Mouse (Mus musculus): ENCODE data around the gene Myg1.
"Not testable (repeated sequence)": the region's sequence is repeated elsewhere in the genome, so short reads cannot be mapped to it uniquely, and the experiment has no call there.

Gene Myg1

GRCm38 (mm10) chr15:102331610-102332015 is at the start of gene Myg1:
TSS of gene Myg1 (plus strand) at chr15:102331709.
- peak; percentile 83 for DNase-seq

- DNase-seq: no peak
Observed at GRCm38 (mm10) chr15:102282463-102283292, 48.8 kb upstream of the Myg1 start.

- no peak for DNase-seq
Observed at GRCm38 (mm10) chr15:102283648-102284047, 47.9 kb upstream of the Myg1 start.

GRCm38 (mm10) chr15:102287395-102287794 is 44.1 kb upstream of the Myg1 start:
- DNase-seq: peak; percentile 22

- peak; percentile 91 for DNase-seq
Observed at GRCm38 (mm10) chr15:102295633-102296367, 35.7 kb upstream of the Myg1 start, which contains the start of gene Espl1. TSS of gene Espl1 (plus strand) at chr15:102296266.

- no peak for DNase-seq
Observed at GRCm38 (mm10) chr15:102296368-102297006, 35.0 kb upstream of the Myg1 start.

GRCm38 (mm10) chr15:102302542-102302941 is 29.0 kb upstream of the Myg1 start:
- no peak for DNase-seq

- no peak for DNase-seq
Observed at GRCm38 (mm10) chr15:102308717-102309116, 22.8 kb upstream of the Myg1 start.

GRCm38 (mm10) chr15:102310074-102310845 is 21.2 kb upstream of the Myg1 start:
- no peak for DNase-seq

- DNase-seq: no peak
Observed at GRCm38 (mm10) chr15:102311489-102311888, 20.0 kb upstream of the Myg1 start.

- DNase-seq: no peak
Observed at GRCm38 (mm10) chr15:102315292-102315691, 16.2 kb upstream of the Myg1 start.

GRCm38 (mm10) chr15:102316263-102316662 is 15.2 kb upstream of the Myg1 start:
- peak; percentile 45 for DNase-seq

- peak; percentile 44 for DNase-seq
Observed at GRCm38 (mm10) chr15:102324654-102325473, 6.6 kb upstream of the Myg1 start.

GRCm38 (mm10) chr15:102326022-102326576 is 5.4 kb upstream of the Myg1 start, which contains the start of gene Pfdn5:
TSS of gene Pfdn5 (plus strand) at chr15:102326116.
- DNase-seq: peak; percentile 88

GRCm38 (mm10) chr15:102326892-102327291 is 4.6 kb upstream of the Myg1 start:
- no peak for DNase-seq

- DNase-seq: no peak
Observed at GRCm38 (mm10) chr15:102335254-102335653, 3.7 kb downstream of the Myg1 start.

GRCm38 (mm10) chr15:102335925-102336324 is 4.4 kb downstream of the Myg1 start:
- not testable (repeated sequence) for DNase-seq

- DNase-seq: no peak
Observed at GRCm38 (mm10) chr15:102336946-102337345, 5.4 kb downstream of the Myg1 start.

- no peak for DNase-seq
Observed at GRCm38 (mm10) chr15:102339612-102340011, 8.1 kb downstream of the Myg1 start.

- no peak for DNase-seq
Observed at GRCm38 (mm10) chr15:102341580-102341979, 10.1 kb downstream of the Myg1 start.

- DNase-seq: no peak
Observed at GRCm38 (mm10) chr15:102344490-102344889, 13.0 kb downstream of the Myg1 start.

All from cerebellum, adult 9-11 months (tissue).